Mouse (Mus musculus): ENCODE data around the gene Car3.
"Not testable (repeated sequence)": the region's sequence is repeated elsewhere in the genome, so short reads cannot be mapped to it uniquely, and the experiment has no call there.

Car3 gene

GRCm38 (mm10) chr3:14863022-14863711 is at the start of gene Car3:
Gene Car3 (plus strand): TSS chr3:14863512.
- in situ Hi-C loops (cut with MboI, MseI): no loop called here

DNA sequence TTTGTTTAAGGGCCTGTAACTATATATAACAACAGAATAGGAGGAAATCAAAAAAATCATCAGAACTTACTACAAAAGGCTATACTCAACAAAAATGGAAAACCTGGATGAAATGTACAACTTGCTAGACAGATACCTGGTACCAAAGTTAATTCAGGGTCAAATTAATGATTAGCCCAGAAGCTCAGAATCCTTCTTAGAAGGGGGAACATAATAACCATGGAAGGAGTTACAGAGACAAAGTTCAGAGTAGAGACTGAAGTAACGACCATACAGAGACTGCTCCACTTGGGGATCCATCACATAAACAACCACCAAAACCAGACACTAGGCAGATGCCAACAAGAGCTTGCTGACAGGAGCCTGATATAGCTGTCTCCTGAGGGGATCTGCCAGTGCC is 47.9 kb upstream of the Car3 start:
- in situ Hi-C loops (cut with MboI, MseI): not testable (repeated sequence)

- in situ Hi-C loops (cut with MboI, MseI): no loop called here
These were observed 43.3 kb upstream of the Car3 start for GRCm38 (mm10) chr3:14819844-14820504.

- in situ Hi-C loops (cut with MboI, MseI): no loop called here
These were observed 34.4 kb upstream of the Car3 start for GRCm38 (mm10) chr3:14828896-14829295.

GRCm38 (mm10) chr3:14831219-14831835 is 32.0 kb upstream of the Car3 start:
- in situ Hi-C loops (cut with MboI, MseI): no loop called here

DNA sequence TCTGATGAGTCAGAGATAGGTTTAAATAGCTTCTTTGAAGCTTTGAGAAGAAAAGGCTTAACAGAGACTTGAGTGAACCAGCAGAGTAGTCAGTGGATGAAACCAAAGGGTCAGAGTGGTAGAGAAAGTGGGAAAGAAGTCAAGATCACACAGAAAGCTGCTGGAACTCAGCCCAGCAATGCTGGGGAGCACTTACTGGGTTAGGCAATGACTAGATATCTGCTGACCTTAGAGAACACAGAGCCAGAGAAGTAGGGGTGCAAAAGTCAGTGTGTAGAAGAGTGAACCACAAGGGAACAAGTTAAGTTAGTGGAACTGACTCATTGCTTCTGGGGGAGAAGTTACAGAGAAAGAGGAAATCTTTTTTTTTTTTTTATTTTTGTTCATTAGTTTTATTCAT is 30.5 kb upstream of the Car3 start:
- in situ Hi-C loops (cut with MboI, MseI): no loop called here

- in situ Hi-C loops (cut with MboI, MseI): no loop called here
These were observed 24.4 kb upstream of the Car3 start for GRCm38 (mm10) chr3:14838936-14839335.

GRCm38 (mm10) chr3:14839466-14840118 is 23.7 kb upstream of the Car3 start:
- in situ Hi-C loops (cut with MboI, MseI): no loop called here

DNA sequence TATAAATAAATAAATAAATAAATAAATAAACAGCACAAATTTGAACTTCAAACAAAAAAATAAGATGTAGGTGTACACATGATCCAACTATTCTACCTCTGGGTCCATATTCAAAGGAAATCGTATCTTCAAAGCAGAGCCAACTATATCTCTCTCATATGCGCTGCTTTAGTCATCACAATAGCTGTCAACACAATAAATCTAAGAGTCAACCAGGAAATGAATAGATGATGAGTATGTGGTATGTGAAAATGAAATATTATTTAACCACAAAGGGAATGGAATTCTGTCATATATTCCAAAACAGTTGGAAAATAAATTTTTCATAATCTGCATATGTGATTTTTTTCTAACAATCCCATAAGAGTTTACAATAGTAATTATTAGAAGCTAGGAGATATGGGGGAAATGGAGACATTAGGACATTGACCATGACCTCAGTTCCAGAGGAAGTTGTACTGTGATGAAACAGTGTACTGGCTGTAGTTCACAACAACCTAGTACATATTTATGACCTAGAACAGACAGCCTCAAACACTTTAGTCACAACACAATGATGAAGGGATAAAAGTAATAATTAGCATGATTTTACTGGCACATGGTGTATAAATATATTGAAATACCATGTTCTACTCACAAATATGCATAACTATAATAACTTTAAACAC is 14.6 kb upstream of the Car3 start:
- in situ Hi-C loops (cut with MboI, MseI): no loop called here

DNA sequence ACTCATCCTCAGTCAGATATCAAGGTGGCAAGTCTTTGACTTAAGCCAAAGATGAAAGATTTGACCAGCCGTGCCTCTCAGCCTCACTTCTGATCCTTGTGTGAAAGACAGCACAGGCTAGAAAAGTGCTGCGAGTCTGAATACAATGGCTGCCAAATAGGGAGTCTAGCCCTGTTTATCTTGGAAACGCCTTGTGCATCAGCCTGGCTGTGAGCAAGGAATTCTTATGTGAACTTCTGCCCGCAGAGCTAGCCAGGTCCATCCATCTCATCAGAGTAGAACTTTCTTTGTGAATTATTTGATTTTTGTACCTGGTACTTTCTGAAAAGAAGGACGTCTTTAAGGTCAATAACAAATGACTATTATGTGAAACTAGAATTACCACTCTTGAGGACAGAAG is 9.3 kb upstream of the Car3 start:
- in situ Hi-C loops (cut with MboI, MseI): no loop called here

GRCm38 (mm10) chr3:14854446-14854845 is 8.9 kb upstream of the Car3 start:
- in situ Hi-C loops (cut with MboI, MseI): no loop called here

DNA sequence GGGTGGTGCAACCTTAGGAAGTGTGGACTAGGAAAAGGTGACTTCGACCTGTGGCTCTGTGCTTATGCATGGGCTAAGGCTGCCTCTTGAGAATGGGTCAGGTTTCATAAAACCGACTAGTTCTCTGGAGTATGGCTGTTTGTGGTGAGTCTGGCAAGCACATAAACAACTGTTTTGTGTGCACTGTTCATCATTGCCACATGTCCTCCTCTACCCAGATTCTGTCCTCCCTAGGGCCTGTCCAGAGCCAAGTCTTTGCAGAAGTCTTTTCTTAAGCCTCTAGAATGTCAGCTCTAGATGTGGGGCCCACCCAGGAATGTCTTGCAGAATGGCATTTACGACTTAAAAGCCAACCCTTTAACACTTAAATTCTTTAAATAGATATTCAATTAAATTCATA is 5.4 kb upstream of the Car3 start:
- in situ Hi-C loops (cut with MboI, MseI): no loop called here

DNA sequence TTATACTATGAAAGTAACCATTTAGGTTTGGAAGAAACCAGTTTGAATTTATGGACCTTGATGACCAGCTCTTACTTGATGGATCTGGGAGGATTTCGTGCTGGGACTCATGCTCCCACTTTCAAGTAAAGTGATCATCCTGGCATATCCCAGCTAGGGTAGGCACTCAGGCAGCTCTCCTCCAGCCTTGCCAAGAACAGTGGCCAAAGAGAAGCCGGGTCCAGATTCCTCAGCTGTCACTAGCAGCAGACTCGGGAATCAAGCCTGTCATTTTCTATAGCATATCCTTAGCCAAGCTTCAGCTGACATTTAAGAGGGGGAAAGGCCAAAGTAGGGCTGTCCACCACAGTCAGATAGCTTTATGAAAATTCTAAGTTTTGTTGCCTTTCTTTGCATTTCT is 3.0 kb upstream of the Car3 start:
- in situ Hi-C loops (cut with MboI, MseI): no loop called here

- in situ Hi-C loops (cut with MboI, MseI): no loop called here
These were observed 2.1 kb upstream of the Car3 start for GRCm38 (mm10) chr3:14861165-14861564.

DNA sequence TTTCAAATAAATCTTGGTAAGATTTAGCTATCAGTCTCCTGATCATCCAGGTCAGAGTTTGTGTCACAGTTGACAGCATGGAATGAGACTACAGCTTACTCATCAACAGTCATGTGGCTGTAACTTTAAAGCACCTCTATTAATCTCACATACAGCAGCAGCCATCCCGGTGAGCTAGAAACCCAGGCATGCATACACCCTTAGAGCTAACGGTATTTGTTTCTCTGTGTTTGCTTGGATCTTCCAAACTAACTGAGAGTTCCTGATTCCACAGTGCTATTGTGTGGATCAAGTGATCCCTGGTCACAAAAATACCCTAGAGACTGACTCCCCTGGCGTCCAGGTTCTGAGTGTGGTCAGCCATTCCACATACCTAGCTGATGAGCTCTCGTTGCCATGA is 1.5 kb upstream of the Car3 start:
- in situ Hi-C loops (cut with MboI, MseI): no loop called here

DNA sequence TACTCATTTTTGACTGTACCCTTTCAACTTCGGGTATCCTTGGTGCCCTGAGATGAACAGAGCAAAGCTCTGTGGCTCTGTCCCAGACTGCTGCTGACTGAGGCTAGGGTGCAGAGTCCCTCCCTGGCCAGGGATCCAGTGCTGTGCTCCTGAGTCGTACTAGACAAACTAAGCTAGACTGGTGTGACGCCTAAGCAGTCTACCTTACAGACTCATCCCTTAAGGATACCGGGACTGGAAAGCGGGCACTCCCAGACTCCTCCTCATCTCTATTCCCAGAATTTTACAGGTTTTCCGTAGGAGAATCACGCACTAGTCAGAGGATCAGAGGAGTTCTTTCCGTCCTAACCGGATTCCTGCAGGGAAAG is 674 bp upstream of the Car3 start:
- in situ Hi-C loops (cut with MboI, MseI): no loop called here

GRCm38 (mm10) chr3:14863922-14864321 is 610 bp downstream of the Car3 start:
- in situ Hi-C loops (cut with MboI, MseI): no loop called here

- in situ Hi-C loops (cut with MboI, MseI): no loop called here
These were observed 2.6 kb downstream of the Car3 start for GRCm38 (mm10) chr3:14865941-14866340.

DNA sequence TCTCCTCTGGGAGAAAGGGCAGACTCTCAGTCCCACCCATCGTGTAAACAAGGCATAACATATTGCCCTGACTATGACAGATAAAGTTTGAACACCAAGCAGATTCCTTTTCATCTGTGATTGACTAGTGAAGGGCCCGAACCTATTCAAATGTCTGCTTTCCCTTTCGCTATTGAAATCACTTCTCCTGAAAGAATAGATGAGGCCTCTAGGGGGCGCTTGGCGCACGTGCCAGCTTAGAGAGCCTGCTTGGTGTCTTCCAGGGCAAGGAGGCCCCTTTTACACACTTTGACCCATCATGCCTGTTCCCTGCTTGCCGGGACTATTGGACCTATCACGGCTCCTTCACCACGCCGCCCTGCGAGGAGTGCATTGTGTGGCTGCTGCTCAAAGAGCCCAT is 6.5 kb downstream of the Car3 start:
- in situ Hi-C loops (cut with MboI, MseI): no loop called here

DNA sequence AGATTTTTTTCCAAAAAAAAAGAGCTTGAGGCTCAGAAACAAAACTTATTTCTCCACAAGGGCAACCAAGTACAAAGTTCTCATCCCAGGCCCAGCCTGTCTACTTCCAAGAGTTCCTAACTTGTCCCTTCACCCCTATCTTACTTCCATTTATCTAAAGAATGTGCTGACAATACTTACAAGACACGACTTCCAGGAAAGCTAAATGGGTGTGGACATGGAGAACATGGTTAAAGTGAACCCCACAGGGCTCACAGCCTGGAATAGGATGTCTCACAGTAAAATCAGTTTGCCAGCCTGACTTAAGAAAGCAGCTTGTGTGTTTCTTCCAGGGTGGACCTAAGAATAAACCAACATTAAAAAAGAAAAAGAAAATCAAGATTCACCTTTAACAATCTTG is 7.2 kb downstream of the Car3 start:
- in situ Hi-C loops (cut with MboI, MseI): no loop called here

GRCm38 (mm10) chr3:14871386-14871785 is 8.1 kb downstream of the Car3 start:
- in situ Hi-C loops (cut with MboI, MseI): no loop called here

DNA sequence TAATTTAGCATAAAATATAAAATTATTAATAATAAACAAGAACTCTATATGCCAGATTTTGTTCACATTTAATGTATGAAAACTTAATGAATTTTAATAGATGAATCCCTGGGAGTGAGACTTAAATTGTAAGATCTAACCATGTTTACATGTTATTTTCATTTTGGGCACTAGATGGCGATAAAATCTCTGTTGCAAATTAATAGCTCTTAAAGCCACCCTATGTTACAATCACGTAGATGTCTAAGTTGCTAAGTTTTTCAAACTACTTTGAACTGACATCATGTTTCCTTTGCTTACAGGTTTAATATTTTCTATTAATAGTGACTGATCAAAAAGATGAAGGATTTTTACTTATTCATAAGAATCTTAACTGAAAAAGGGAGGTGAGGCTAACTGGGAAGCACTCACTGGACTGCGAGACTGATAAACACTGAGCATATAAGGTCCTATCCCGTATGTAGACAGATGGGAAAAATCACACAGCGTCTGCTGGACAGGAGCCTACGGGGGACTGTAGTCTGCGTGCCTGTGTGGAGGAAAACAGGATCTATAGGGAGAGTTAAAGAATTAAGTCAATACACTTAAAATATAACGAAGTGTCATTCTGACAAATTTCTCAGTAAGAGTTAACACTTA is 11.2 kb downstream of the Car3 start:
- in situ Hi-C loops (cut with MboI, MseI): loop anchor here (5.0 kb wide), 1 partner anchor 318 kb away; no protein-coding TSS in a partner anchor

Measured in T-helper 2 cell (primary cell).